Mouse (Mus musculus): Measurements from ENCODE around the gene Cpn2. TPM values are rescaled to one million over a fixed set of nuclear protein-coding genes. Genes with fewer than 3 reads are reported as not detected.

The Cpn2 gene
- not detected in 2 replicates for polyA plus RNA-seq (2016; fragmentation: Nextera tagmentation; extraction: Ambion mirVana)

- no peaks in the 10 kb centered on the region for H3K27me3 ChIP-seq
- H3K4me3 ChIP-seq (replicated peaks) = no peak within 1 kb of the TSS
- ATAC-seq (ENCODE audit: insufficient number of reproducible peaks, insufficient read depth, low FRiP score, low TSS enrichment, low read depth) = no peak
- H3K9me3 ChIP-seq = no peaks in the 10 kb centered on the region
- 67% methylated on average over 5 of the region's 5 CpGs for WGBS
- H3K27ac ChIP-seq = no peak within 1 kb of the TSS
- no peaks in the 10 kb centered on the region for H3K36me3 ChIP-seq
- no peak within 1 kb of the TSS for H3K9ac ChIP-seq (replicated peaks)
- H3K4me1 ChIP-seq (replicated peaks) = peaks cover 16% of the 10 kb centered on the region
- H3K4me2 ChIP-seq = no peak within 1 kb of the TSS
Observed at GRCm38 (mm10) chr16:30267359-30267758, at the start of gene Cpn2. Gene Cpn2 (minus strand): TSS chr16:30267499.

GRCm38 (mm10) chr16:30314236-30314635 lies 46.9 kb upstream of the Cpn2 start:
- no peak for ATAC-seq (ENCODE audit: insufficient number of reproducible peaks, insufficient read depth, low FRiP score, low TSS enrichment, low read depth)
- Histone ChIP-seq H3K4me2 (no peak overlapping the region), H3K4me1 (replicated peaks) (peaks cover 7% of the 10 kb centered on the region), H3K27ac (no peak overlapping the region), H3K9me3 (no peaks in the 10 kb centered on the region), H3K9ac (replicated peaks) (no peak overlapping the region), H3K36me3 (peaks cover 27% of the 10 kb centered on the region; the same call in 1 of the 2 replicates), H3K4me3 (replicated peaks) (no peak overlapping the region), H3K27me3 (peaks cover 30% of the 10 kb centered on the region)

GRCm38 (mm10) chr16:30310647-30311046 lies 43.3 kb upstream of the Cpn2 start, which contains the start of gene Gp5:
Gene Gp5 (minus strand): TSS chr16:30310779.
- peak within 1 kb of the TSS; percentile 99 for H3K4me2 ChIP-seq
- H3K27me3 ChIP-seq = peaks cover 64% of the 10 kb centered on the region
- 0 out of 2 replicates have a peak within 1 kb of the TSS, but pooled peaks have one; percentile 4 for H3K9ac ChIP-seq (replicated peaks)
- H3K9me3 ChIP-seq = no peaks in the 10 kb centered on the region
- no peak for ATAC-seq (ENCODE audit: insufficient number of reproducible peaks, insufficient read depth, low FRiP score, low TSS enrichment, low read depth)
- H3K36me3 ChIP-seq = peaks cover 9% of the 10 kb centered on the region; the same call in 1 of the 2 replicates
- no peak within 1 kb of the TSS for H3K27ac ChIP-seq
- peaks cover 21% of the 10 kb centered on the region for H3K4me1 ChIP-seq (replicated peaks)
- H3K4me3 ChIP-seq (replicated peaks) = peak within 1 kb of the TSS; percentile 60

GRCm38 (mm10) chr16:30310171-30310515 lies 42.8 kb upstream of the Cpn2 start:
- Histone ChIP-seq H3K4me1 (replicated peaks) (peaks cover 21% of the 10 kb centered on the region), H3K9ac (replicated peaks) (no peak overlapping the region), H3K27me3 (peaks cover 67% of the 10 kb centered on the region), H3K36me3 (peaks cover 5% of the 10 kb centered on the region; the same call in 1 of the 2 replicates), H3K9me3 (no peaks in the 10 kb centered on the region), H3K4me2 (no peak overlapping the region), H3K4me3 (replicated peaks) (no peak overlapping the region), H3K27ac (no peak overlapping the region)
- WGBS = 47% methylated on average over 8 of the region's 8 CpGs
- no peak for ATAC-seq (ENCODE audit: insufficient number of reproducible peaks, insufficient read depth, low FRiP score, low TSS enrichment, low read depth)

GRCm38 (mm10) chr16:30309395-30310170 lies 42.3 kb upstream of the Cpn2 start:
- Histone ChIP-seq H3K9ac (replicated peaks) (0 out of 2 replicates have a peak overlapping the region, but pooled peaks have one; percentile 4), H3K4me2 (peak overlapping the region; percentile 99), H3K27me3 (peaks cover 69% of the 10 kb centered on the region), H3K9me3 (no peaks in the 10 kb centered on the region), H3K4me3 (replicated peaks) (peak overlapping the region; percentile 60), H3K4me1 (replicated peaks) (peaks cover 21% of the 10 kb centered on the region), H3K36me3 (peaks cover 1% of the 10 kb centered on the region; the same call in 1 of the 2 replicates), H3K27ac (no peak overlapping the region)
- 5% methylated on average over 34 of the region's 34 CpGs for WGBS
- no peak for ATAC-seq (ENCODE audit: insufficient number of reproducible peaks, insufficient read depth, low FRiP score, low TSS enrichment, low read depth)

GRCm38 (mm10) chr16:30308616-30309394 lies 41.5 kb upstream of the Cpn2 start:
- WGBS = 1% methylated on average over 72 of the region's 72 CpGs
- H3K9me3 ChIP-seq = no peaks in the 10 kb centered on the region
- peak overlapping the region; percentile 60 for H3K4me3 ChIP-seq (replicated peaks)
- H3K4me1 ChIP-seq (replicated peaks) = peaks cover 21% of the 10 kb centered on the region
- no peaks in the 10 kb centered on the region for H3K36me3 ChIP-seq
- H3K27ac ChIP-seq = no peak overlapping the region
- ATAC-seq (ENCODE audit: insufficient number of reproducible peaks, insufficient read depth, low FRiP score, low TSS enrichment, low read depth) = peak; percentile 44; the same call in 1 of the 2 replicates
- H3K9ac ChIP-seq (replicated peaks) = peak overlapping the region; percentile 63
- peaks cover 75% of the 10 kb centered on the region for H3K27me3 ChIP-seq
- H3K4me2 ChIP-seq = peak overlapping the region; percentile 99

GRCm38 (mm10) chr16:30307961-30308615 lies 40.8 kb upstream of the Cpn2 start:
- no peaks in the 10 kb centered on the region for H3K36me3 ChIP-seq
- no peaks in the 10 kb centered on the region for H3K9me3 ChIP-seq
- H3K4me1 ChIP-seq (replicated peaks) = peaks cover 21% of the 10 kb centered on the region
- ATAC-seq (ENCODE audit: insufficient number of reproducible peaks, insufficient read depth, low FRiP score, low TSS enrichment, low read depth) = no peak
- H3K27me3 ChIP-seq = peaks cover 82% of the 10 kb centered on the region
- peak overlapping the region; percentile 99 for H3K4me2 ChIP-seq
- H3K4me3 ChIP-seq (replicated peaks) = peak overlapping the region; percentile 60
- WGBS = 12% methylated on average over 29 of the region's 29 CpGs
- H3K9ac ChIP-seq (replicated peaks) = peak overlapping the region; percentile 63
- H3K27ac ChIP-seq = no peak overlapping the region

GRCm38 (mm10) chr16:30307306-30307705 lies 40.0 kb upstream of the Cpn2 start:
- H3K4me3 ChIP-seq (replicated peaks) = no peak overlapping the region
- H3K4me2 ChIP-seq = no peak overlapping the region
- H3K36me3 ChIP-seq = no peaks in the 10 kb centered on the region
- peaks cover 85% of the 10 kb centered on the region for H3K27me3 ChIP-seq
- H3K27ac ChIP-seq = no peak overlapping the region
- H3K9me3 ChIP-seq = no peaks in the 10 kb centered on the region
- 45% methylated on average over 12 of the region's 12 CpGs for WGBS
- H3K9ac ChIP-seq (replicated peaks) = no peak overlapping the region
- no peak for ATAC-seq (ENCODE audit: insufficient number of reproducible peaks, insufficient read depth, low FRiP score, low TSS enrichment, low read depth)
- peaks cover 21% of the 10 kb centered on the region for H3K4me1 ChIP-seq (replicated peaks)

GRCm38 (mm10) chr16:30306102-30306501 lies 38.8 kb upstream of the Cpn2 start:
- H3K4me2 ChIP-seq = no peak overlapping the region
- H3K4me1 ChIP-seq (replicated peaks) = peaks cover 21% of the 10 kb centered on the region
- no peak overlapping the region for H3K4me3 ChIP-seq (replicated peaks)
- H3K27me3 ChIP-seq = peaks cover 84% of the 10 kb centered on the region
- H3K36me3 ChIP-seq = no peaks in the 10 kb centered on the region
- no peak overlapping the region for H3K27ac ChIP-seq
- no peak overlapping the region for H3K9ac ChIP-seq (replicated peaks)
- H3K9me3 ChIP-seq = no peaks in the 10 kb centered on the region
- WGBS = 90% methylated on average over 4 of the region's 4 CpGs
- ATAC-seq (ENCODE audit: insufficient number of reproducible peaks, insufficient read depth, low FRiP score, low TSS enrichment, low read depth) = no peak

- WGBS = 74% methylated on average over 5 of the region's 5 CpGs
- ATAC-seq (ENCODE audit: insufficient number of reproducible peaks, insufficient read depth, low FRiP score, low TSS enrichment, low read depth) = no peak
- H3K4me3 ChIP-seq (replicated peaks) = no peak overlapping the region
- H3K4me2 ChIP-seq = no peak overlapping the region
- no peaks in the 10 kb centered on the region for H3K36me3 ChIP-seq
- peaks cover 14% of the 10 kb centered on the region for H3K4me1 ChIP-seq (replicated peaks)
- H3K9ac ChIP-seq (replicated peaks) = no peak overlapping the region
- peaks cover 76% of the 10 kb centered on the region for H3K27me3 ChIP-seq
- no peak overlapping the region for H3K27ac ChIP-seq
- H3K9me3 ChIP-seq = no peaks in the 10 kb centered on the region
Observed at GRCm38 (mm10) chr16:30304236-30304635, 36.9 kb upstream of the Cpn2 start.

GRCm38 (mm10) chr16:30303411-30303810 lies 36.1 kb upstream of the Cpn2 start:
- Histone ChIP-seq H3K4me2 (no peak overlapping the region), H3K27ac (no peak overlapping the region), H3K4me3 (replicated peaks) (no peak overlapping the region), H3K4me1 (replicated peaks) (peaks cover 9% of the 10 kb centered on the region), H3K9me3 (no peaks in the 10 kb centered on the region), H3K27me3 (peaks cover 68% of the 10 kb centered on the region), H3K9ac (replicated peaks) (no peak overlapping the region), H3K36me3 (no peaks in the 10 kb centered on the region)
- ATAC-seq (ENCODE audit: insufficient number of reproducible peaks, insufficient read depth, low FRiP score, low TSS enrichment, low read depth) = no peak
- WGBS = 74% methylated on average over 2 of the region's 2 CpGs

Data from limb, embryonic 12.5 days (tissue).